Mouse (Mus musculus): Measurements from ENCODE around the gene Cnr1.

DNA sequence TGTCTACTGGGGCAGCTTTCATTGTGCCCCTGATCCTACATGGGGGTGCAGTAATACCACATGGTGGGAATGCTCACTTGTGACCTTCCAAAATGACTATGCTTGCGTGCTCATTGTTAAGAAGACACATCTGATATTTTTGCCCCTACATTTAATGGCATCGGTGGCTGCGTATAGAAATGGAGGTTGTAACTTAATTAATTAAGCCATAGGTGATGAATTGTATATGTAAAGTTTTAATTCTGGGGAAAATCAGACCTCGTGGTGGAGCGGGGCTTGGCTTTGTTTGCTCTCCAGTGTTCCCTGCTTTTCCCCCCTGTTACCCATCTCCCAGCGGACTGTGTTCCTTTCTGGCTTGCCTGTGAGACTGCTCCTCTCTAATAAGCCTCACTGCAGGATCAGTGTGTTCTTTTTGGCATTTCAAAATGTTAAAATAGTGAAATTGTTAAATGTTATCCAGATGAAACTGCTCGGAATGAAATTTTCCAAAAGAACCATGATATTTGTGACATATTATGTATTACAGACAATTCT is 2.4 kb downstream of the Cnr1 start:
- TF ChIP-seq CTCF (conservative IDR thresholded peaks at IDR 0.05; ENCODE audit: insufficient read depth, insufficient read length, low read depth, low read length): no peak
- TF ChIP-seq POLR2A (IDR thresholded peaks at IDR 0.05; ENCODE audit: low read depth, low read length): no peak
